Mouse (Mus musculus): Measurements from ENCODE around the gene Tmco4. TPM values are rescaled to one million over a fixed set of nuclear protein-coding genes. Genes with fewer than 3 reads are reported as not detected.

Tmco4 gene
- polyA plus RNA-seq, 1 experiment from 2014 or later = 1.3 TPM

- DNase-seq (ENCODE audit: low spot score) (peak; percentile 72), ATAC-seq (ENCODE audit: low FRiP score) (peak; percentile 48; the same call in 1 of the 2 replicates)
- Histone ChIP-seq H3K27ac (no peak overlapping the region), H3K9me3 (ENCODE audit: control insufficient read depth, low read length) (no peaks in the 10 kb centered on the region), H3K36me3 (replicated peaks; ENCODE audit: control insufficient read depth, insufficient read depth) (no peaks in the 10 kb centered on the region), H3K4me3 (replicated peaks; ENCODE audit: low read length) (no peak overlapping the region), H3K4me2 (replicated peaks) (no peak overlapping the region), H3K4me1 (replicated peaks; ENCODE audit: control insufficient read depth, insufficient read depth, low read length) (0 out of 2 replicates have a peak, but pooled peaks cover 5% of the 10 kb centered on the region), H3K27me3 (ENCODE audit: control insufficient read depth, insufficient read depth, low read length) (no peaks in the 10 kb centered on the region), H3K9ac (no peak overlapping the region; the same call in 1 of the 2 replicates)
- WGBS = 4% methylated on average over 2 of the region's 2 CpGs
These were observed 51.7 kb downstream of the Tmco4 start for GRCm38 (mm10) chr4:139024379-139024778.

DNA sequence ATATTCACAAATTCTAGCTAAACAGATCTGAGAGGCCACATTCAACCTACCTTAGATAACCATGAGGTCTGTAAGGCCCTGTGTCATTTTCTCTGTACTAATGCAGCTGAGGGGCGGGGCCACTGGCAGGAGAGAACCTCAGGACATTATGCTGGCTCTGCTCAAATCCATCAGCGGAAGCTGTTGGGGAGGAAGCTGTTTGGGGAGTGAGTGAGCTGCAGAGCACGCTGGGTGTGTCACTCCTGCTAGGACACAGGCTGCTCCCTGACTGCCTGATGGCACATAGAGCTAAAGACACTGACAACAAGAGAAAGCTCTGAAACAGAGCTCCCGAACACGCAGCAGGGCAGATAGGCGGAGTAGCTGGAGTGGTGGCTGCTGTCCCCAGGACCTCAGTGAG lies 58.0 kb downstream of the Tmco4 start:
- Histone ChIP-seq H3K27me3 (ENCODE audit: control insufficient read depth, insufficient read depth, low read length) (no peaks in the 10 kb centered on the region), H3K36me3 (replicated peaks; ENCODE audit: control insufficient read depth, insufficient read depth) (no peaks in the 10 kb centered on the region), H3K4me3 (replicated peaks; ENCODE audit: low read length) (no peak overlapping the region), H3K9ac (no peak overlapping the region), H3K9me3 (ENCODE audit: control insufficient read depth, low read length) (no peaks in the 10 kb centered on the region), H3K27ac (no peak overlapping the region), H3K4me2 (replicated peaks) (no peak overlapping the region), H3K4me1 (replicated peaks; ENCODE audit: control insufficient read depth, insufficient read depth, low read length) (peaks cover 9% of the 10 kb centered on the region)
- ATAC-seq (ENCODE audit: low FRiP score) (no peak), DNase-seq (ENCODE audit: low spot score) (no peak)
- 76% methylated on average over 6 of the region's 6 CpGs for WGBS

- no peak overlapping the region for H3K4me2 ChIP-seq (replicated peaks)
- no peaks in the 10 kb centered on the region for H3K9me3 ChIP-seq (ENCODE audit: control insufficient read depth, low read length)
- no peaks in the 10 kb centered on the region for H3K36me3 ChIP-seq (replicated peaks; ENCODE audit: control insufficient read depth, insufficient read depth)
- no peak for ATAC-seq (ENCODE audit: low FRiP score)
- H3K27ac ChIP-seq = 0 out of 2 replicates have a peak overlapping the region, but pooled peaks have one; percentile 26
- H3K4me3 ChIP-seq (replicated peaks; ENCODE audit: low read length) = no peak overlapping the region
- DNase-seq (ENCODE audit: low spot score) = no peak
- H3K9ac ChIP-seq = no peak overlapping the region
- peaks cover 9% of the 10 kb centered on the region for H3K4me1 ChIP-seq (replicated peaks; ENCODE audit: control insufficient read depth, insufficient read depth, low read length)
- no peaks in the 10 kb centered on the region for H3K27me3 ChIP-seq (ENCODE audit: control insufficient read depth, insufficient read depth, low read length)
- WGBS = 65% methylated on average over 12 of the region's 12 CpGs
These were observed 59.8 kb downstream of the Tmco4 start for GRCm38 (mm10) chr4:139032521-139032920.

GRCm38 (mm10) chr4:139033263-139034009 lies 60.7 kb downstream of the Tmco4 start:
- no peak for ATAC-seq (ENCODE audit: low FRiP score)
- WGBS = 84% methylated on average over 11 of the region's 11 CpGs

DNA sequence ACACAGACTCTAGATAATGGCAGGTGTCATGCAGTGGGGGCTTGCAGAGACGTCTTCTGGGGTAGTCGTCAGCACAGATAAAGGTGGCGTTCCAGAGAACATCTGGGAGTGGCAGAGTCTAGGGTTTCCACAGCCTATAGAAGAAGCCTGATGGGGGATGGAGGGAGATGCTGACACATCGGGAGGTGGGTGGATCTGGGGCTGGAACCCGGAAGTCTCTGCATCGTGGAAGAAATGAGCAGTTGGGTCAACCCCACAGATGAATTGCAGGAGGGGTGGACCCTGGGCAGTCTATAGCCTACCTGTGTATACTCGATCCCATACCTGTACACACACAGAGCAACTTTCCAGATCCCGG lies 61.3 kb downstream of the Tmco4 start:
- ATAC-seq (ENCODE audit: low FRiP score) (no peak), DNase-seq (ENCODE audit: low spot score) (no peak)
- Histone ChIP-seq H3K27ac (no peak overlapping the region), H3K4me3 (replicated peaks; ENCODE audit: low read length) (no peak overlapping the region), H3K27me3 (ENCODE audit: control insufficient read depth, insufficient read depth, low read length) (no peaks in the 10 kb centered on the region), H3K9ac (no peak overlapping the region), H3K4me2 (replicated peaks) (no peak overlapping the region), H3K36me3 (replicated peaks; ENCODE audit: control insufficient read depth, insufficient read depth) (no peaks in the 10 kb centered on the region), H3K9me3 (ENCODE audit: control insufficient read depth, low read length) (no peaks in the 10 kb centered on the region), H3K4me1 (replicated peaks; ENCODE audit: control insufficient read depth, insufficient read depth, low read length) (peaks cover 22% of the 10 kb centered on the region)
- WGBS = 84% methylated on average over 8 of the region's 8 CpGs

More at GRCm38 (mm10) chr4:139033263-139034009, 60.7 kb downstream of the Tmco4 start:
- H3K9me3 ChIP-seq (ENCODE audit: control insufficient read depth, low read length) = no peaks in the 10 kb centered on the region
- H3K36me3 ChIP-seq (replicated peaks; ENCODE audit: control insufficient read depth, insufficient read depth) = no peaks in the 10 kb centered on the region
- peaks cover 17% of the 10 kb centered on the region for H3K4me1 ChIP-seq (replicated peaks; ENCODE audit: control insufficient read depth, insufficient read depth, low read length)
- no peak overlapping the region for H3K4me3 ChIP-seq (replicated peaks; ENCODE audit: low read length)
- DNase-seq (ENCODE audit: low spot score) = no peak
- no peak overlapping the region for H3K4me2 ChIP-seq (replicated peaks)
- H3K27me3 ChIP-seq (ENCODE audit: control insufficient read depth, insufficient read depth, low read length) = no peaks in the 10 kb centered on the region
- no peak overlapping the region for H3K9ac ChIP-seq
- H3K27ac ChIP-seq = peak overlapping the region; percentile 26; the same call in 1 of the 2 replicates

GRCm38 (mm10) chr4:139034540-139034939 lies 61.9 kb downstream of the Tmco4 start:
- no peak overlapping the region for H3K27ac ChIP-seq
- 58% methylated on average over 4 of the region's 4 CpGs for WGBS
- H3K36me3 ChIP-seq (replicated peaks; ENCODE audit: control insufficient read depth, insufficient read depth) = no peaks in the 10 kb centered on the region
- H3K4me1 ChIP-seq (replicated peaks; ENCODE audit: control insufficient read depth, insufficient read depth, low read length) = peaks cover 24% of the 10 kb centered on the region
- H3K4me2 ChIP-seq (replicated peaks) = no peak overlapping the region
- H3K4me3 ChIP-seq (replicated peaks; ENCODE audit: low read length) = no peak overlapping the region
- no peaks in the 10 kb centered on the region for H3K27me3 ChIP-seq (ENCODE audit: control insufficient read depth, insufficient read depth, low read length)
- ATAC-seq (ENCODE audit: low FRiP score) (no peak), DNase-seq (ENCODE audit: low spot score) (no peak)
- H3K9ac ChIP-seq = no peak overlapping the region
- no peaks in the 10 kb centered on the region for H3K9me3 ChIP-seq (ENCODE audit: control insufficient read depth, low read length)

DNA sequence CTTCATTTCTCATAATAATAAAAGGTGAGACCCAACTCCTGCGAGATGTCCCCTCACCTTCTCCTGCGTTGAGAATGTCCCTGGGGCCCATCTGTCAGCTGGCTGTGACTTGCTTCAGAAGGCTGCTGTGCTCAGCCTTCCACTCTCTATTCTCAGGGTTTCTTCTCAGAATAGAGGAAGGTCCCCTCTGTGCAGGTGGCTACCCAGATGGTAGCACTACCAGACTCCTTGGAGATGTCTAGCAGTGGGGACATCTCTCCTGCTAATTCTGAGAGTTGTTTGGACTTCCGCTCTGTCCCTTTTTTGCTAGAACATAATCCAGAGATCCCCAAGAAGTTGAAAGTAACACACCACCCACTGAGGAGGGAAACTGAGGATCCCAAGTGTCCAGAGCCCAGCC lies 62.3 kb downstream of the Tmco4 start:
- WGBS = 85% methylated on average over 3 of the region's 3 CpGs
- DNase-seq (ENCODE audit: low spot score) = no peak

GRCm38 (mm10) chr4:139035799-139036198 lies 63.1 kb downstream of the Tmco4 start:
- H3K4me2 ChIP-seq (replicated peaks) = no peak overlapping the region
- H3K27ac ChIP-seq = no peak overlapping the region
- WGBS = 89% methylated on average over 3 of the region's 3 CpGs
- no peak overlapping the region for H3K9ac ChIP-seq
- no peak for DNase-seq (ENCODE audit: low spot score)
- H3K9me3 ChIP-seq (ENCODE audit: control insufficient read depth, low read length) = no peaks in the 10 kb centered on the region
- peaks cover 34% of the 10 kb centered on the region for H3K4me1 ChIP-seq (replicated peaks; ENCODE audit: control insufficient read depth, insufficient read depth, low read length)
- no peak overlapping the region for H3K4me3 ChIP-seq (replicated peaks; ENCODE audit: low read length)
- no peaks in the 10 kb centered on the region for H3K27me3 ChIP-seq (ENCODE audit: control insufficient read depth, insufficient read depth, low read length)
- H3K36me3 ChIP-seq (replicated peaks; ENCODE audit: control insufficient read depth, insufficient read depth) = no peaks in the 10 kb centered on the region
- no peak for ATAC-seq (ENCODE audit: low FRiP score)

More for the DNA sequence above, 62.3 kb downstream of the Tmco4 start:
- H3K4me3 ChIP-seq (replicated peaks; ENCODE audit: low read length) = no peak overlapping the region
- H3K36me3 ChIP-seq (replicated peaks; ENCODE audit: control insufficient read depth, insufficient read depth) = no peaks in the 10 kb centered on the region
- peaks cover 25% of the 10 kb centered on the region for H3K4me1 ChIP-seq (replicated peaks; ENCODE audit: control insufficient read depth, insufficient read depth, low read length)
- no peaks in the 10 kb centered on the region for H3K9me3 ChIP-seq (ENCODE audit: control insufficient read depth, low read length)
- H3K27ac ChIP-seq = no peak overlapping the region
- no peak overlapping the region for H3K9ac ChIP-seq
- no peak for ATAC-seq (ENCODE audit: low FRiP score)
- H3K27me3 ChIP-seq (ENCODE audit: control insufficient read depth, insufficient read depth, low read length) = no peaks in the 10 kb centered on the region
- H3K4me2 ChIP-seq (replicated peaks) = no peak overlapping the region

GRCm38 (mm10) chr4:139037795-139038607 lies 65.3 kb downstream of the Tmco4 start:
- WGBS = 26% methylated on average over 17 of the region's 17 CpGs
- no peak overlapping the region; the same call in 1 of the 2 replicates for H3K4me2 ChIP-seq (replicated peaks)
- H3K27ac ChIP-seq = peak overlapping the region; percentile 41
- DNase-seq (ENCODE audit: low spot score) (peak; percentile 62), ATAC-seq (ENCODE audit: low FRiP score) (peak; percentile 46; the same call in 1 of the 2 replicates)
- no peaks in the 10 kb centered on the region for H3K36me3 ChIP-seq (replicated peaks; ENCODE audit: control insufficient read depth, insufficient read depth)
- no peaks in the 10 kb centered on the region for H3K27me3 ChIP-seq (ENCODE audit: control insufficient read depth, insufficient read depth, low read length)
- H3K9me3 ChIP-seq (ENCODE audit: control insufficient read depth, low read length) = no peaks in the 10 kb centered on the region
- H3K4me3 ChIP-seq (replicated peaks; ENCODE audit: low read length) = no peak overlapping the region
- H3K4me1 ChIP-seq (replicated peaks; ENCODE audit: control insufficient read depth, insufficient read depth, low read length) = peaks cover 32% of the 10 kb centered on the region
- peak overlapping the region; percentile 3; the same call in 1 of the 2 replicates for H3K9ac ChIP-seq
